Mouse (Mus musculus): ENCODE measurements at regions not wholly inside any gene's neighbourhood (a gene's known extent, or its start where the extent isn't known, plus 50 kb on each side); places are given as distances from the start of the nearest gene placed in this dataset.

GRCm38 (mm10) chr11:57432299-57432698, 86.1 kb downstream of the Fam114a2 start:
- peak; percentile 33 to 54 for DNase-seq

GRCm38 (mm10) chr11:57431886-57432285, 86.5 kb downstream of the Fam114a2 start:
- DNase-seq = peak; percentile 19 to 41

GRCm38 (mm10) chr11:57426046-57426805, 92.2 kb downstream of the Fam114a2 start:
- DNase-seq = peak in 1 of 2 experiments; percentile 49

GRCm38 (mm10) chr11:57419416-57419815, 99.0 kb downstream of the Fam114a2 start:
- no peak for DNase-seq

GRCm38 (mm10) chr11:57416011-57416410, 102.4 kb downstream of the Fam114a2 start:
- DNase-seq = no peak

GRCm38 (mm10) chr11:57415167-57415566, 103.2 kb downstream of the Fam114a2 start:
- no peak for DNase-seq

GRCm38 (mm10) chr11:57414697-57415096, 103.7 kb downstream of the Fam114a2 start:
- peak in 1 of 2 experiments; percentile 5 for DNase-seq

GRCm38 (mm10) chr11:57413271-57413670, 105.1 kb downstream of the Fam114a2 start:
- no peak for DNase-seq

GRCm38 (mm10) chr11:57412766-57413165, 105.7 kb downstream of the Fam114a2 start:
- DNase-seq = no peak

- peak in 1 of 2 experiments; percentile 12 for DNase-seq
These were observed 114.2 kb downstream of the Fam114a2 start for GRCm38 (mm10) chr11:57404172-57404571.

GRCm38 (mm10) chr11:57401610-57402009, 116.8 kb downstream of the Fam114a2 start:
- no peak for DNase-seq

GRCm38 (mm10) chr11:57399366-57399765, 119.1 kb downstream of the Fam114a2 start:
- DNase-seq = no peak

GRCm38 (mm10) chr11:57396429-57396828, 122.0 kb downstream of the Fam114a2 start:
- no peak for DNase-seq

- no peak for DNase-seq
These were observed 127.6 kb downstream of the Fam114a2 start for GRCm38 (mm10) chr11:57390826-57391225.

All from cerebellum, postnatal 14 days (tissue).